Mouse (Mus musculus): ENCODE measurements around the gene Ceacam1.

Gene Ceacam1

DNA sequence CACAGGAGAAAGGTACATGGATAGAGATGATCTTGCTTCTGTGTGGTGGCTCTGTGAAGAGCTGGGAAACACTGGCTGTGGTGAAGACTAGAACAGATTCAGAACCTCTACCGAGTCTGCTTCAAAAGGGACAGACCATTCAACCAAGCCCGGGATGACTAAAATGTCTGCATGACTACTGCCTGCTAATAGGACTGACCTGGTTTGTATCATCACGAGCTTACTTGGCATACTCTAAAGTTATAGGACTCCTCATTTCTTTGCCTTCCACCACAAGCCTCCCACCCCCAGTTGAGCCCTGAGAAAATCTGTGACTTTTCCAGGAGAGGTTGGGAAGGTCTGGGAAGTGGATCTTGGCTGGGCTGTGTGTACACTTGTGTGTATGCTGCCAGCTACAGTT lies 65.5 kb downstream of the Ceacam1 start:
- no peak for DNase-seq (ENCODE audit: low spot score in 2 of 2)

Measured in natural killer cell, adult 2 months (primary cell).